Mouse (Mus musculus) c-Kit-positive CD71-positive TER-119-positive erythroid progenitor cells, embryonic 14.5 days (primary cell): ENCODE data around the gene Rps11.
"Not testable (repeated sequence)": the region's sequence is repeated elsewhere in the genome, so short reads cannot be mapped to it uniquely, and the experiment has no call there.

Source experiments
- DNase-seq: peaks from one replicate; pipeline ENCODE4 v3.0.0-alpha.2; 2013; ENCODE audit warnings: low spot score

Rps11 gene

DNA sequence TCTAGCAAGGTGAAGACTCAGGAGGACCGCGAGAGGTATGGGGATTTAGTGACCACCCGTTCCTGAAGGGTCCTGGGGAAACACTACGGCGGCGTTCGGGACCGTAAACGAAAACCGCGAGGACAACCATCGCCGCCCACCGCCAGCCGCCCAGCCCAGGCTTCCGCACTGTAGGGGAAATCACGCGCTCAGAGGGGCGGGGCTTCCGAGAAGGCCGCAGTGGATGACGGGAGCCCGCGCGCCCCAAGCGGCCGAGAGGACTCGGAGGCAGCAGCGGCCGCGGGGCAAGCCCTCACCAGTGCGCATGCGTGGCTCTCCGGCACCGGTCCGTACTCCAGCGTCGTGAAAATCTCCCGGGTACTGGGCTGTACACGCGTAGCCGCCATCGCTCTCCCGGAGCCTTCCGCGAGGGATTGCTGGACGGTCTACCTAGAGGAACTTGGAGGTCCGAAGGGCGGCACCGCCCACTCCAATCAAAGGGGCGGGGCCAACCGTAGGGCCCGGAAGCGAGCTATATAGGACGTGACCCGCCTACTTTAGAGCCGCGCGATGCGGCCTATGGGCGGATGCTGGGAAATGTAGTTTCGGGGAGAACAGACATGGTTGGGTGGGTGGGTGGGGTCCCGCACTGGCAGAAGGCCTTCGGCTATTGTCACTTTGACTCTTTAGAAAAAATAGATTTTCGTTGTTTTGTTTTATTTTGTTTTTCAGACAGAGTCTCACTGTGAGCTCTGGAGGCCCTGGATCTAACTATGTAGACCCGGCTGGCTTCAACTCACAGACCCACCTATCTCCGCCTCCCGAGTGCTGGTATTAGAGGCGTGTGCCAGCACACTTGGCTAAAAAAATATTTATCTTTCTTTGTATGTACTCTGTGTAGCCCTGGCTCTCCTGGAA is 30.1 kb upstream of the Rps11 start, which contains the start of the genes Pih1d1 and Aldh16a1:
Gene Pih1d1, plus strand, starts transcription at position 208 of the 897 bp plus-strand sequence.
Gene Aldh16a1, minus strand, starts transcription at position 489 of the 897 bp plus-strand sequence.
- DNase-seq = peak; percentile 97

DNA sequence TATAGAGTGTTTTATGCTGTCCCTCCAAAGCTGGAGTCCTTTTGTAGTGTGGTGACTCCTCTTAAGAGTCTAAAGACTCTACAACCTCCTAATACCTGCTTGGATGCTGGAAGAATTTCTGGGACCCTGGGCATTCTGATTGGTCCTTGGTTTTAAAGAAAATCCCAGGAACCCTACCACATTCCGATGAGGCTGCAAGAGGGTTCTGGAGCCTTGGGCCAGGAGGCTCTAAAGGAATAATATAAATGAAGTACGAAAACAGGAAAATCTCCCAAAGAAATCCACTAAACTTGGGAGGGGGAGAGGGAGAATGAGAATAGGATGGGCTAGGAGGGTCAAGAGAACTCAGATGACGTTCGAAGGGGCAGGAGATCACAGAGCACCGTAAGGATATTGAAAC is 29.3 kb upstream of the Rps11 start:
- DNase-seq = no peak

DNA sequence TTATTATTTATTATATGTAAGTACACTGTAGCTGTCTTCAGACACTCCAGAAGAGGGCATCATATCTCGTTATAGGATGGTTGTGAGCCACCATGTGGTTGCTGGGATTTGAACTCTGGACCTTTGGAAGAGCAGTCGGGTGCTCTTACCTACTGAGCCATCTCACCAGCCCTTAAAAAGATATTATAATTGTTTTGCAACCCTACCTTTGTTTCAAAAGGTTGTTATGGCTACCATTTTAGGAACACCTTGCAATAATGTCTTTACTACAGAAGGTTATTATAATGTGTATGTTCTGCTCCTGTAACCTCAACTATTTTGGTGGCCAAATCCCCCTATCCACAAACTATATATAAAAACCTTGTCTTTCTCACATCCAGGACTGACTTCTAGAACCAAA is 28.8 kb upstream of the Rps11 start:
- not testable (repeated sequence) for DNase-seq

DNA sequence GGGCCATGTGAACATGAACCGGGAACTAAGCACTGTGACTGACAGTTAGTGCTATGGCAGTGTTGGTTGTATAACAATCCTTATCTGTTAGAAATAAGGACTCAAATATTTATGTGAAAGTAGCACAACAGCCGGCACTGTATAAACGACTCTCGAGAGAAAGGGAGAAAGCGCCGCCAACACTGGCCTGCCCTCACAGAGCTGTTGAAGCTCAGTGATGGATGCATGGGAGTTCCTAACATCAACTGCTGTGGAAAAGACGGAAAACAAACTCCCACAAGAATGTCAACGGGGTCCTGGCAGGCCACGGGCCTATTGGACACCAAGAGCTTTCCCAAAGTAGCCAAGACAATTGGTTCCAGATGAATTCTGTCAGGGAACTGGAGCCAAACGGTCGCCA is 27.1 kb upstream of the Rps11 start:
- DNase-seq = no peak

DNA sequence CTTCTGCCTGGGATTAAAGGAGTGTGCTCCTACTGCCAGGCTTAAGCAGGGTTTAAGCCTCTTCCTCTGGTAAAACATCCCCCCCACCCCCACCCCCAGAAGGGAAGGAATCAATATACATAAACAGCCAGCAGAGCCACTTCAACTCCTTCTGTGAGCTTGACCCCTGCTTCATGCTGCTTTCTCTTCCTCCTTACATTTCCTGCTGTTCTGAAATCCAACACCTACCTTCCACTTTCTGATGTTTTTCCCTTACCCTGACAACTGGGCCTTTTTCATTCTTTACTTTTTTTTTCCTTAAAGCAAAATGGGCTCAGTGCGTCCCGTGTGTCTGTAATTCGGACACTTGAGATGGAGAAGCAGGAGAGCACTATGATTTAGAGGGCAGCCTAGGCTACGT is 26.1 kb upstream of the Rps11 start:
- DNase-seq = no peak

DNA sequence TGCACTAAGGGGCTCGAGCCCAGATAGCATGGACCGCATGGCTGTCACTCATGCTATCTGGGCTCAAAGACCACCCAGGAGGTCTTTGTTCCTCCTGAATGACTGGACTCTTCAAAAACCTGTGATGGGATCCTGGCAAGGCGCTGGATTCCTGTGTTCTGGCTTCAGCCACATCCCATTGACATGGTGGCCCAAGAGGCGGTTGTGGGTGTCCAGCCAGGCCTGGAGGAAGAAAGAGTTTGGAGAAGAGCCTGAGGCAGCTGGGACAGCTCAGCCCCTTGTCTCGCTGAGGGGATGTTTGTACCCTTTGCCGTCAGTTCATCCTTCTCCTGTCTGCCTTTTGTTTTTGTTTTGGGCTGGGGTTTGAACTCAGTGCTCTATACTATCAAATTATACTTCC is 25.3 kb upstream of the Rps11 start:
- DNase-seq = no peak

DNA sequence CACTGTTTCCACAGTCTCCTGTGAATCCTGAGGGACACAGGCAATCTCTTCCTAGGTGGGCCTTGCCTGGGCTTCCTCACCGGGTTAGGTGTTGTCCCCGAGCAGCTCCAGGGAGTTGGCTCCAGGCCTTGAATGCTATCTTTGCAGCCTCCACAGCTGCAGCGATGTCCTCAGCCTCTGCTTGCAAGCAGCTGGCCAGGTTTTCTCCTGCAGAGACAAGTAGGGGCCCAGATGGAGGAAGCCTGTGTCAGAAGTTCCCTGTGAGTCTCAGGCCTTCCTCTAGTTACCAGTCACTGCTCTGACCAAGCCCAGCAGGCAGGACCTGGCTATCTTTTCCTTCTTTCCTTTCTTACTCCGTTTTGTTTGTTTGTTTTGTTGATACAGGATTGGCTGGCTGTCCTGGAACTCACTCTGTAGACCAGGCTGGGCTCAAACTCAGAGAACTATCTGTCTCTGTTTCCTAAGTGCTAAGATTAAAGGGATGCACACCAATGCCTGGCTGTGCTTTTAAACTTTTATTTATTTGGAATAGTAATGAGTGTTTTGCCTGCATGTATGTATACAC is 24.4 kb upstream of the Rps11 start:
- DNase-seq = no peak

DNA sequence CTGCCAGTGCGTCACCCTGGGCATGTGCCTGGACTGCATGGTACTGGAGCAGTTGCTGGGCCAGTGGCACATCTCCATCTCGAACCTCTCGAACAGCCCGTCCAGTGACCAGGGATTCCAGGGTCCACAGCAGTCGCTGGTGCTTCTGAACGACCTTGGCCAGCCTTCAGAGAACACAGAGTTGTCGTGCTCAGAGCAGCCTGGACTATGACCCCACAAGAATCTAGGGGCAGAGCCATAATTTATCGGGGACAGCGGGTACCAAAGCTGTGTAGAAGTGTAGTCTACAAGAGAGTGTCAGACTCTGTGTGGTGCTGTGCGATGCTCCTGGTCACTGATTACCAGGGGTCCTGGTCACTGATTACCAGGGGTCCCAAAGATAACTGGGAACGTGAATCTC is 23.7 kb upstream of the Rps11 start:
- no peak for DNase-seq

DNA sequence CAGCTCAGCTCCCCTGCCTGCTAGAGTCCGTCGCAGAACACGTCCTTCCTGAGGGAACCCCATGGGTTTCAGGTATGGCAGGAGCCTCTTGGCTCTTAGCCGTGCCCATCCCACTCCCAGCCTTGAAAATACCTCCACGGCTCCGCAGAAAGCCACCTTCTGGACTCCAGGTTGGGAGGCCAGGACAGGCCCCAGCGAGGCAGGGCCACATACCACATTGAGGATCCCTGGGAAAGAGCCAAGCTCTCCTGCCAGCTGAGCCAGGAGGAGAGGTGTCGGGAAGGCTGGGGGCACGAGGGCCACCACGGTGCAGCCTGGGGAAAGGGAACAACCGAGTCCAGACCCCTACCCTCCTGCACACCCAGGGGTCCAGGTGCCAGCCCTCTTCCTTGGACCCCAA is 23.0 kb upstream of the Rps11 start:
- no peak for DNase-seq

DNA sequence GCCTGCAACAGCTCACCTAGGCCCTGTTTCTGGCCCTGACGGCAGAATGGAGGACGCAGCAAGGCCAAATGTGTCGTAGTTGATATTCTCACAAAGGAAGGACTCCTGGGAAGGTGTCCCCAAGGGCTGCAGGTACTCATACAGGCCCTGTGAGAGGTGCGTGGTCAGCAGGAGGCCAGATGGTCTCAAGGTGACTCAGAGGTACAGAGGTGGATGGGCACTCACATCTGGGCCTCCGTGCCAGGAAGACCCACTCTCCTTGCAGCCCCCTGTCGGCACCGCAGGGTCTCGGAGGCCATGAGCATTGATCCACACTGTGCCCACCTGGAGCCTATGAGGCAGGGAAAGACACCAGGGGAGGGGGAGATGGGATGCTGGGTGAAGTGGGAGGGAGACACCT is 21.2 kb upstream of the Rps11 start:
- no peak for DNase-seq

DNA sequence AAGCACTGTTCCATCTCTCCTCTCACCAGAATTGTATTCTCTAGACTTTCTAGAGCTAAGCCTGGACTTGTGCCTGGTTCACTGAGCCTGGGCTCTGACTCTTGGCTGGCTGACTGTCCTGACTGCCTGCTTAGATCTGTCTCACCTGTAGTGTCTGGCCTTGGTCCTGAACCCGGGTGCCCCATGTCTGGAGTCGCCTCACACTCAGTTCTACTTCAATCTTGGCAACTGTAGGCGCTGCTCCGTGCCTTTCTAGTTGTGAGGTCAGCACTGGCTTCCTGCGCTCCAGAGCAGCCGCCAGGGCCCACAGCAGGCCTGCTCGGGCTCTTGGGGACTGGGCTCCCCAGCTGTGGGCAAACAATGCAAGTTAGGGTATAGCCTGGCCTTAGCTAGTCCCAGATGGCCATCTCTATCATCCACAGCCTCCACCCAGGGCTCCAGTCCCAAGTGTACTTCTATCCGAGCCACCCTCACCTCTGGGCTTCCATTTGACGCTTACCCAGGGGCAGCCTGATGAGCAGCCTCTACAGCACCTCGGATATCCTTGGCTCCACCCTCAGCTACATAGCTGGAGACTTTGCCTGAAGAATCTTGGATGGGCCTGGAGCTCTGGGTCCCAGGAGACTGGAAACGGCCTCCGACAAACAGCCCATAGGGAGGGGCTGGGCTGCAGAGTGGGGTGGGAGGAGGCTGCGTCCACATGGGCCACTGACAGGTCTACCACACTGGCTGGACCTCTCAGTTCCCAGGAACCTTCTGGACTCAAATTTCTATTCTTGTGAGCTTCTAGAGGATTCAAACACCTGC is 20.3 kb upstream of the Rps11 start:
- no peak for DNase-seq

DNA sequence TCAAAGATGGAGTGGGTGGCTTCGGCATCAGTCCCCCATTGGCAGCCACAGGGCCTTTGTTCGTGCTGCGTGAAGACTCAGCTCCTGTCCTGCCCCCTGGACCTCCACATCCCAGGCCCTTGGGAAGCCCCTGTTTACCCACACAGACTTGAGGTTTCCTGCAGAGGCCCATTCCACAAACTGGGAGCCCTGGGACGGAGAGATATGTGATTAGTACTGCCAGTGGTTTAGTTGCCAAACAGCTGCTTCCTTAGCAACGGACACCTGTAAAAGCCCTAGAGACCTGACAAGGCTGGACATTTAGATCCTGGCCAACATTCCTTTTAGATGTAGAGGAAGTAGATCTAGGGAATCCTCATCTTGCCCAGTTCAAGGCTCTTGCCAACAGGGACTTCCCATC is 17.7 kb upstream of the Rps11 start:
- no peak for DNase-seq

DNA sequence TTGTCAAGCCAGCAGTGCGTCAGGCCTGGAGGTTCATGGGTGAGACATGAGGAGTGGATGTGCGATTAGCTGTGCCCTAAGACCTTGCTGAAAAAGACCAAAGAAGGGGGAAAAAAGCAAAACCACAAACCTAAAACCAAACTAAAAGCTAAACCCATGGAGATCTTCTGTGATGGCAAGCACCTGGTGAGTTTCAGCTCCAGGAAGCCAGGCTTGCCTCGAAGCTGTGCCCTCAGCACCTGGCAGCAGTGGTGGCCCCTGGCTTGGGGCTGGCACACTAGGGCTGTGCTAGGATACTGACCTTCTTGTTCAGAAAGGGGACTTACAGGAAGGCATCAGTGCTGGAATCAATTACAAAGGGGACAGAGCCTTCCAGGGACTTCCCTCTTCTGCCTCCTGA is 17.1 kb upstream of the Rps11 start:
- DNase-seq = no peak

DNA sequence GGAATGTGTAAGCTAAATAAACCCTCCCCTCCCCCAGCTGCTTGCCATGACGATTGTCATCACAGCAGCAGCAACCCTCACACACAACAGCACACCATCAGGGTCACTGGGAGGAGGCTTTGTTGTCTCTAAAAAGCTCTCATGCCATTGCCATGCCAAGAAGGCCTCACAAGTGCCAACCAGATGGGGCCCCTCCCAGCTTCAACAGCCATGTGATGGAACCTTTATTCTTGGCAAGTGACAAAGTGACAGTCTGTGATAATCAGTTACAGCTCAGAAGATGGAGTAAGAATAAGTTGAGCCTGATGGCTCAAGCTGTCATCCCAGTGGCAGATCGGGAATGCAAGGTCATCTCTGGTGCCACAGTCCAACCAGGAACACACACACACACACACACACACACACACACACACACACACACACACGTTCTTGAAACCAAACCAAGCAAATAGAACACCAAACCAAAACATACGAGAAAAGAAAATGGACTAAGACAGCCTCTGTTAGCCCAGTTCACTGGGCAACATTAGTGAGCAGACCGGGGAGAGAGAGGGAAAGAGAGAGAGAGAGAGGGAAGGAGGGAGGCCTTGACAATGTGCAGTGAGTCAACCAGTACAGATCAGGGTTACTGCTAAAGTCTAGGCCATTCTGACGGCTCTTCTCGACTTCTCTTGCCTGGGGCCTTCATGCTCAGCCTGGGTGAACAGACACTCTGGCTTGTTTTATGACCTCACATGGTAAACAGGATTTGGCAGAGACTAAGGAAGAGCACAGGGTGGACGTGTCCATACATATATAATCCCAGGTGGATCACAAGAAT is 15.9 kb upstream of the Rps11 start:
- no peak for DNase-seq

DNA sequence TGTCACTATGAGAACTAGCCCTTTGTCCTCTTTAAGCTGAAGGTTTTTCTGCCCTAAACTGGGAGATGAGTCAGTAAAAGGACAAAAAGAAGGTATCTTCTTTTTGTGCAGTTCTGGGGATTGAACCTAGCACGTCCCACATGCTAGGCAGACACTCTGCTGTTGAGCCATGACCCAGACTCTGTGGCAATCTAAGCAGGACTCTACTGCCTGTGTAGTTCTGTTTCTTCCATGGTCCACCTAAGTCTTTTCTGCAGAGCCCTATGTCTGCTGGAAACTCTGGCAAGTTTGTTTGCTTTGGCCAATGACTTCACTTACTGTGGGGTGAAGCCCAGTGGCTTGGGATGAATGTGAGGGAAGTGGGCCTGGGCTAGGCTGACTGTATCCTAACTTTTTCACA is 14.2 kb upstream of the Rps11 start:
- no peak for DNase-seq

DNA sequence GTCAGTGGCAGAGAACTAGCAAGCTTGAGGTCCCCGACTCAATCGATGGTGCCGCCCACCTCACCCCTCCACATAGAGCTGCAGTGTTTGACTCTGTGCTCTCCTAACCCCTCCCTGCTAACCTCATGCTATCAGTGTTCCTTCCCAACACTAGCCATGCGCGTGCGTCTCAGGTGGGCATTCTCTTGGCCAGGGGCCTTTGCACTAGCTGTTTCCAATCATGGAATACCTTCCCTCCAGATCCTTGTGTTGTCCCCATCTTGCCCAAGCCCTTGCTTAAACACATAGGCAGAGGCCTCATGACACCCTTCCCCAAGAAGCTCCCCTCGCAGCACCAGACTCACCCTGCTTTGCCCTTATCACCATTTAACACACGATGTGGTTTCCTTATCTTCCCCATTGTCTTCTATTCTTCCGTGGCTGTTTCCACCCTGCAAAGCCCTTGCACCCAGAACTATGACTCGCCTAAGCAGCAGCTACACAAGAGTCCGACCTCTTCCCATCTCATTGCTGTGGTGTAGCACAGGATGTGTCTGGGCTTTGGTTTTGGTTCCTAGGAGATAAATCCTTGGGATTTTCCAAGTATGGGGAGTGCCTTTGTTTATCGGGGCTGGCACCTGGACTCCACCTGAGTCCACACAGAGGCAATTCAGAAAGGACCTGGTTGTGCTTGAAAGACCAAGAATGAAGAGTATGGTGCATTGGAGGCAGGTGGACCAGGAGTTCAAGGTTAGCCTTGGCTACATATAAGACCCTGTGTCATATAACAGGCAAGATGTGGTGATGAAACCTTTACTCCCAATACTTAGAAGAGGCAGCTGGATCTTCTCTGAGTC is 13.2 kb upstream of the Rps11 start:
- peak; percentile 72 for DNase-seq

DNA sequence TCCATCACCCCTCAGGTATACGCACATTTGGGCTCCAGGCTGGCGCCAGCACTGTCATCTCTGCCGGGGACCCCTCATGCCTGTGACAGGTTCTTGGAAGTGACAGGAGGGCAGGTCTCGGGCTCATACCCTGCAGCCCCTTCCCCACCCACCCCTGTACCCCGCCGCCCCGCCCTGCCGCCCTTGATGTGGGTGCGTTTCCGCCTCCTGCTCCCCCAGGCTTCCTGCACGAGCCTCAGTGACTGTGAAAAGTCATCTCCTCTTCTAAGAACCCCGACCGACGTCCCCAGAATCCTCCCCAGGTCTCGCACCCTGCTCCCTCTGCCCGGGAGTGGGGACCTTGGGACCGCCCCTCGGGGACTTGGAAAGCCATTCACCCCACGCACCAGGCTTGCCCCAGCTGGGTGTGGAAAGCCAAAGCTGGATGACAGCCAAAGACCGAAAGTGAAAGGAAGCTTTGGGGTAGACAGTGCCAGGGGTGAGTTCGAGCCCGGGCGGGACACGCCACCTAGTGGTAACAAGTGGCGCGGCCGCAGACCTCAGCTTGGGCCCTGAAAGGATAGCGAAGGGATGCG is 11.8 kb upstream of the Rps11 start, which contains the start of the genes Gm45713 and Flt3l:
Gene Gm45713, minus strand, starts transcription at position 239 of the 575 bp plus-strand sequence.
Gene Flt3l, minus strand, starts transcription at position 440 of the 575 bp plus-strand sequence.
- peak; percentile 92 for DNase-seq

DNA sequence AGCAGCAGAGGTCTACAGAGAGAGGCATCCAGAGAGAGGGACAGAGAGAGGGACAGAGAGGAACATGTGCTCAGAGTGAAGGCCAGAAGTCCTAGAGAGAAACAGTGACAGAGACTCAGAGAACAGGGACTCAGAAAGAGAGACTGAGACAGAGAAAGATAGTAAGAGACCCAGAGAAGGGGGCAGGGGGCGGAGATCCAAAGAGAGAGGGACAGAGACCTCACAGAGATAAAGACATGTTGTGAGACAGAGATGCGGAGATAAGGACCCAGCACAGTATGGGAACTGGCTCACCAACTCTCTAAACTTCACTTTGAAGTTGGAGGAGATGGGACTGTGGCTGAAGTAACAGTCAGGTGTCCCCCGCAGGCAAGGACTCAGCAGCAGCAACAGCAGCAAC is 11.1 kb upstream of the Rps11 start:
- peak; percentile 56 for DNase-seq

DNA sequence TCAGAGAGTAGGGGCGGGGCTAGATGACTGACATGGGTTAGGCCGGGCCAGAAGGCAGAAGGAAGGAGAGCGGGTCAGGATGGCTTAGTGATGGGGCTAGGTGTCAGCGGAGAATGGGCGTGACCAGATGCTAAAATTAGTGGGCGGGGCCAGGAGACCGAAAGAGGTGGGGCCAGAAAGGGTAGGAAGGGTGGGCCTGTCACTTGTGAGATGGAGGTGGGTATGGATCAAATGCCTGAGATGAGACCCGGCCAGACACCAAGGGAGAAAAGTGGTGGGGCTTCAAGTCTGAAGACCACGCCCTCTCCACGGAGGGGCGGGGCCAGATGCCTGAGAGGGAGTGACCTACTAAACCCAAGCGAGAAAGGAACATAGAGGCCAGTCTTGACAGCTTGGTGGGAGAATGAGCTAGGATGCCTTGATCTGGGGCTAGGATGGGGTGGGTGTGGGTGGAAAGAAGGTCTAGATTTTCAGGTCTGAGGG is 10.3 kb upstream of the Rps11 start:
- peak; percentile 83 for DNase-seq

DNA sequence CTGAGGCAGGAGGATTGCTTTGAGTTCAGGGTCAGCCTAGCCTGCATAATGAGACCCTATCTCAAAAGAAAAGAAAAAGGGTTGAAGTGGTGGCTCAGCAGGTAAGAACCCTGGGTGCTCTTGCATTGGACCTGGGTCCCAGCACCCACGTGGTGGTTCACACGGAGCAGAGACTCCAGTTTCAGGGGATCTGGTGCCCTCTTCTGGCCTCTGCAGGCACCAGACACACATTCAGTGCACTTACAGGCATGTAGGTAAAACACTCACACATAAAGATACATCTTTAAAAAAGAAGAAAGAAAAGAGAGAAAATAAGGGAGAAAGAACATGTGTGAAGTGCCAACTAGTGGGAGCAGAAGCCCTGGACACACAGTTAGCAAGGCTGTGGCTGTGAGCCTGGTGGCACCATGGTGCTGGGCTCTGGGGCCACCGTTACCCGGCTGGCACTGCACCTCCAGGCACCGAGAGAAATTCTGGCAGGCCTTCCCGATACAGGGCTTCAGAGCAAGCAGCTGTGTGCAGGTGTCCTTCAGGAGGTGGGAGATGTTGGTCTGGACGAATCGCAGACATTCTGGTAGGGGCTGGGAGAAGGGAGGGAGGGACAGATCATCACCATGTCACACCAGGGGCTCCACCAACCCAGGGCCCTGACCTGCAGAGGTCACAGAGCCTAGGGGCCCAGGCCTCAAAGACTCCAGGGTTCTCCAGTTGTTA is 9.4 kb upstream of the Rps11 start:
- no peak for DNase-seq
